Mouse (Mus musculus) midbrain, embryonic 11.5 days (tissue): ENCODE measurements around the gene Odf3l2. TPM values are rescaled to one million over a fixed set of nuclear protein-coding genes. Genes with fewer than 3 reads are reported as not detected.

Experiments
- ATAC-seq: fragments of 200-750 bp; cut with Nextera tagmentation; 2 replicates; pipeline ENCODE4 v1.8.0; 2017; ENCODE audit warnings: moderate TSS enrichment, moderate library complexity; ENCODE audit not compliant: low FRiP score
- DNase-seq: peaks from one replicate; pipeline ENCODE4 v3.0.0; 2015; ENCODE audit warnings: low spot score; ENCODE audit errors: missing footprints
- H3K27ac ChIP-seq: fragments of 300-500 bp; sonication (generic); 2 replicates; pipeline ENCODE4 v1.5.1; 2014; ENCODE audit warnings: low read depth, low read length
- H3K27me3 ChIP-seq: fragments of 300-500 bp; sonication (generic); 2 replicates; pipeline ENCODE4 v1.6.1; 2014; ENCODE audit warnings: mild to moderate bottlenecking, low read length, moderate library complexity, mixed read lengths; ENCODE audit not compliant: control insufficient read depth, insufficient read depth
- H3K36me3 ChIP-seq: fragments of 300-500 bp; sonication (generic); 2 replicates; pipeline ENCODE4 v1.6.1; 2014; ENCODE audit warnings: mild to moderate bottlenecking, low read length, moderate library complexity, mixed read lengths; ENCODE audit not compliant: control insufficient read depth, insufficient read depth
- H3K4me1 ChIP-seq: fragments of 300-500 bp; sonication (generic); 2 replicates; pipeline ENCODE4 v1.6.1; 2014; ENCODE audit warnings: low read length; ENCODE audit not compliant: control insufficient read depth, insufficient read depth
- H3K4me2 ChIP-seq: fragments of 300-500 bp; sonication (generic); 2 replicates; pipeline ENCODE4 v1.6.1; 2014; ENCODE audit warnings: mild to moderate bottlenecking, moderate library complexity
- H3K4me3 ChIP-seq: fragments of 300-500 bp; sonication (generic); 2 replicates; pipeline ENCODE4 v1.5.1; 2014; ENCODE audit warnings: low read depth, low read length
- H3K9ac ChIP-seq: fragments of 300-500 bp; sonication (generic); 2 replicates; pipeline ENCODE4 v1.6.1; 2014; ENCODE audit warnings: low read length
- H3K9me3 ChIP-seq: fragments of 300-500 bp; sonication (generic); 2 replicates; pipeline ENCODE4 v1.6.1; 2016; ENCODE audit warnings: low read length; ENCODE audit not compliant: control insufficient read depth
- WGBS: fragments of 180-500 bp; shearing (Covaris S2); extraction: QIAGEN DNeasy Blood & Tissue Kit; methylation state at CpG from one replicate; pipeline ENCODE4 v1.1.7; 2014; 5-methylcytosine and 5-hydroxymethylcytosine counted together
- polyA plus RNA-seq: library from polyadenylated mRNA; unstranded; fragments of >200 nt; fragmentation: Nextera tagmentation; extraction: Ambion mirVana; gene quantifications from 2 replicates; pipeline ENCODE4 v1.2.1, GENCODE M21; 2014

Odf3l2 gene
- polyA plus RNA-seq, 1 experiment from 2014 or later, result not detected

DNA sequence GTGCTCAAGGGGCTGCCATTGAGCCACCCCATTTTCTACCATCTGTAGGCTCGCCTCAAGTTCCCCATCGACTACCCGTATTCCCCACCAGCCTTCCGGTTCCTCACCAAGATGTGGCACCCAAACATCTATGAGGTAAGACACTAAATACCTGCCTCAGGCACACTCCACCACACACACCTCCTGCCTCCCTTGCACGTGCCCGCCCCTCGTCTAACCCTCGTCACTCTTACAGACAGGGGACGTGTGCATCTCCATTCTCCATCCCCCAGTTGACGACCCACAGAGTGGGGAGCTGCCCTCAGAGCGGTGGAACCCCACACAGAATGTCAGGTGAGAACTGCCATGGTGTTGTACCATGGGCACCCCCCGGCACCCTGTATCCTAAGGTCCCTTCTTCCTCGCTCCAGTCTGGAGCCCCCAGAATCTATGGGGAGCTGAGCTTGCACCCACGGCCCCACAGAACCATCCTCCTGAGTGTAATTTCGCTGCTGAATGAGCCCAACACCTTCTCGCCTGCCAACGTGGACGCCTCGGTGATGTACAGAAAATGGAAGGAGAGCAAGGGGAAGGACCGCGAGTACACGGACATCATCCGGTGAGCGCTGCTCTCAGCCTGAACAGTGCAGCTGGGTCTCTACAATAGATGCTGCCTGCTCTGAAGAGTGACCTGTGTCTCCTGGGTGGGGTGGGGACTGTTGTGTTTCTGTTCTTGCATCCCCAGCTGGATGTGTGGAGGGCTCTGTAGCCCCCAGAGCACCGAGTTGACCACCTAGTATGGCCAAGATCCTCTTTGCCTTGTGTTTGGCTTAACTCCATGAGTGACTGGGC, 39.4 kb upstream of the Odf3l2 start:
- H3K9me3 ChIP-seq, result no peaks in the 10 kb centered on the region
- H3K36me3 ChIP-seq, result peaks cover 31% of the 10 kb centered on the region
- no peak overlapping the region for H3K4me3 ChIP-seq

DNA sequence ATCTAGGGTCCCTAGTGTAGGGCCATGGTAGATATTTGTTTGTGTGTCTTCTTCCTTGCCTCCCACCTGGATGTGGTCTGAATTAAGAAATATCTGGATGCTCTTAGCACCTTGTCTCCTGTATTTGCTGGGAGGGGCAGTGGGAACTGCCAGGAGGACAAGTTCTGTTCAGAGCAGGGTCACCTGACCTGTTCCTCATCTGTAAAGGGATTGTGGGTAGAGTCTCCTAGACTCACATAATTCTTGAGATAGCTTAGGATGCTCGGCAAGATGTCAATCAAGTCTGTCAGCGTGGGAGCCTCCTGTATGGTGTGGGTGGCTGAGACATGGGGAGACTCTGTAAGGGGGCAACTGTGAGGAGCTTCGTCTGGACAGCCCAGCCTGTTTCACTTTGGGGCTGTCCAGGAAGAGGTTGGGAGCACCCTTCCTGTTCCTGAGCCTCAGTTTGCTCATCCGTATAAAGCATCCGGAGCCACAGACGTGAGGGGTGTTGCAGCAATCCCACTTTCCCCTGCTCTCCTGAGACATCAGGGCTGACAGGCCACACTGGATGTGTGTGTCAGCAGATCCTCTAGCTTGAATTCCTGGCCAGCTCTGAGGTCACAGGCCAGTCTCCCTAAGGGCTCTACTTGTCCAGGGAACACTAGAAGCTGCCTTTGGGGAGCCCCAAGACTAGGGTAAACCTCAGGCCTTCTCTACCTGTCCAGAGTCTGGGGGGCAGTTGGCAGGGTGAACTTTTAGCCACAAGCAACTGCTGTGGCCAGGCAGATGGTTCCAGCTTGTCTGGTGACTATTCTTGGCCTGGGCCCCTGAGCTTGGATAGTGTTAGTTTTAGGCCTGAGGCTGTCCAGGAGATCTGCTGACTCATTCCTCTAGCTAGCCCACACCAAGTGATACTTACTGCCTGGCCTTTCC, 38.4 kb upstream of the Odf3l2 start:
- Histone ChIP-seq H3K9me3 (no peaks in the 10 kb centered on the region), H3K4me2 (peak overlapping the region; percentile 53), H3K27ac (no peak overlapping the region), H3K36me3 (peaks cover 30% of the 10 kb centered on the region), H3K4me3 (peak overlapping the region; percentile 83), H3K9ac (peak overlapping the region; percentile 78; the same call in 1 of the 2 replicates), H3K4me1 (peaks cover 17% of the 10 kb centered on the region), H3K27me3 (no peaks in the 10 kb centered on the region)
- 90% methylated on average over 6 of the region's 6 CpGs for WGBS
- DNase-seq, result no peak
- no peak for ATAC-seq

More for the DNA sequence above, 39.4 kb upstream of the Odf3l2 start:
- Histone ChIP-seq H3K27me3 (no peaks in the 10 kb centered on the region), H3K9ac (no peak overlapping the region), H3K27ac (no peak overlapping the region), H3K4me2 (no peak overlapping the region), H3K4me1 (peaks cover 17% of the 10 kb centered on the region)
- ATAC-seq (no peak), DNase-seq (no peak)
- 96% methylated on average over 25 of the region's 25 CpGs for WGBS

DNA sequence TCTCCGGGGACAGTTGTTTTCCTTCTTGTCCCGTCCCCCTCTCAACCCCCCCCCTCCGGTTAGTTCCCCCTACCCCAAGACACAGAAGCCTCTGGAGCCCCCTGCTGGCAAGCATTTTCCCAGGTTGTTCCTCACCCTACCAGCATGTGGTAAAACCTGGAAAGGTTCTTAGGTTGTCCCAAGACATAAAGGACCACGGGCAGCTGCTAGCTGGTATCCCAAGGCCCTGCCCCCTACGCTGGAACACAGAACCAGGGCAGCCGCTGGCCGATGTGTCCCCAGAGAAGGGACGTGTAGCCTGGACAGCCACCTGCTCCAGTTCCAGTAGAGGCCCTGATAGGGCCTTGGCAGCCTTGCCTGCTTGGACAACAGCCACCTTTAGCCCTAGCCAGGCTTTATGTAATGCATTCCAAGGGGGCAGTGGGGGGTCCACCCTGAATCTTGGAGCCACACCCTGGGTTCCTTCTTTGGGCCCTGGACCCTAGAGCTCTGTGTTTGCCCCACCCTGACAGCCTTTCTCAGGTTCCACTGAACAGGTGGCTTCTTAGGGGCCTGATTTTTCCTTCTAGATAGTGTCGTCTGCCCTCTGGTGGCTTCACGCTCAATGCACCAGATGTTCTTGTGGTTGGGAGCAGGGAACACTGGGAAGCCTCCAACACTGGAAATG, 37.5 kb upstream of the Odf3l2 start:
- WGBS, result 3% methylated on average over 10 of the region's 10 CpGs
- H3K36me3 ChIP-seq, result peaks cover 22% of the 10 kb centered on the region
- peak; percentile 91 for DNase-seq
- no peaks in the 10 kb centered on the region for H3K27me3 ChIP-seq
- H3K4me2 ChIP-seq, result peak overlapping the region; percentile 53
- peaks cover 17% of the 10 kb centered on the region for H3K4me1 ChIP-seq
- peak overlapping the region; percentile 83 for H3K4me3 ChIP-seq
- no peaks in the 10 kb centered on the region for H3K9me3 ChIP-seq
- H3K27ac ChIP-seq, result no peak overlapping the region
- no peak for ATAC-seq
- H3K9ac ChIP-seq, result peak overlapping the region; percentile 78

DNA sequence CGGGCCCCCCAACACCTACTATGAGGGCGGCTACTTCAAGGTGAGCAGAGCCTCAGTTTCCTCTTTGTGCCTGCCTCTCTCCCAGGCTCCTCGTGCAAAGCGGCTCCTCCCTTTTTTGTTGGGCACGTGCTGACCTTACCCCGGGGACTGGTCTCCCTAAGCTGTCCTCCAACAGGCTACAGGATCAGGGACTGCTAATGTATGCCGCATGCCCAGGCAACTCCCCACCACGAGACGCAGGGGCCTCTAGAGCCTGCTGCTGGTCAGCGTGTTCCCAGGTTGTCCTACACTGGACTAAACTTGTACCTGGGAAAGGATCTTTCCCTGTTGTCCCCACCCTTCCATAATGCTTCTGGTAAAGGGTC, 37.0 kb upstream of the Odf3l2 start:
- Histone ChIP-seq H3K9me3 (no peaks in the 10 kb centered on the region), H3K36me3 (peaks cover 22% of the 10 kb centered on the region), H3K4me3 (peak overlapping the region; percentile 83), H3K4me2 (peak overlapping the region; percentile 53), H3K27me3 (no peaks in the 10 kb centered on the region), H3K27ac (no peak overlapping the region; the same call in 1 of the 2 replicates), H3K9ac (peak overlapping the region; percentile 78), H3K4me1 (peaks cover 17% of the 10 kb centered on the region)
- DNase-seq (peak; percentile 90), ATAC-seq (peak; percentile 6)
- WGBS, result 0% methylated on average over 10 of the region's 10 CpGs

DNA sequence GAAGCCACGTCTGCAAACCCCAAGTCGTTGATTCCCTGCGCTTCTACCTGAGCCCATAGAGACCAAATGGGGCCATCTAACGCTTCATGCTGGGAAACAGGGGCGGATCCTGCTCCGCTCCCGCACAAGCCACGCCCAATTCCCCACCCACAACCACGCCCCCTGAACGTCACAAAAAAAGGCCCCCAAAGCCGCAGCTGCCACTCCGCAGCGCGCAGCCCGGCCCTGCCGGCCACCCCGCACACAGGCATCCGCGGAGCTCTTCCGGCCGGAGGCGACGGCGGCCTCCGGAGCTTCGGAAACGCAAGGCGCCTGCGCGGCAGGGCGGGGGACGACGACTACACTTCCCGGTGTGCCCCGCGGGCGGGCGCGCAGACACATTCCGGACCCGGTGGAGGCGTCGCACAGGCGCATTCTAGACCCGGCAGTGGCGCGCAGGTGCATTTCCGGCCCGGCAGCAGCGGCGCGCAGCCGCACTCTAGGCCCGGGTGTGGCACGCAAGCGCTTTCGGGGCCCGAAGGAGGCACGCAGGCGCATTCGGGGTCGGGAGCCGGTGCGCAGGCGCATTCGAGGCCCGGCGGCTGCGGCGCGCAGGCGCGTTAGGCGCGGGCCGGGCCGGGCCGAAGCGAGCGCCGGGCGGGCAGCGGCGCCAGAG, 36.2 kb upstream of the Odf3l2 start, which contains the start of gene Cdc34:
Gene Cdc34, plus strand, starts transcription at position 605 of the 655 bp plus-strand sequence.
- Histone ChIP-seq H3K9me3 (no peaks in the 10 kb centered on the region), H3K27ac (peak within 1 kb of the TSS; percentile 33)

DNA sequence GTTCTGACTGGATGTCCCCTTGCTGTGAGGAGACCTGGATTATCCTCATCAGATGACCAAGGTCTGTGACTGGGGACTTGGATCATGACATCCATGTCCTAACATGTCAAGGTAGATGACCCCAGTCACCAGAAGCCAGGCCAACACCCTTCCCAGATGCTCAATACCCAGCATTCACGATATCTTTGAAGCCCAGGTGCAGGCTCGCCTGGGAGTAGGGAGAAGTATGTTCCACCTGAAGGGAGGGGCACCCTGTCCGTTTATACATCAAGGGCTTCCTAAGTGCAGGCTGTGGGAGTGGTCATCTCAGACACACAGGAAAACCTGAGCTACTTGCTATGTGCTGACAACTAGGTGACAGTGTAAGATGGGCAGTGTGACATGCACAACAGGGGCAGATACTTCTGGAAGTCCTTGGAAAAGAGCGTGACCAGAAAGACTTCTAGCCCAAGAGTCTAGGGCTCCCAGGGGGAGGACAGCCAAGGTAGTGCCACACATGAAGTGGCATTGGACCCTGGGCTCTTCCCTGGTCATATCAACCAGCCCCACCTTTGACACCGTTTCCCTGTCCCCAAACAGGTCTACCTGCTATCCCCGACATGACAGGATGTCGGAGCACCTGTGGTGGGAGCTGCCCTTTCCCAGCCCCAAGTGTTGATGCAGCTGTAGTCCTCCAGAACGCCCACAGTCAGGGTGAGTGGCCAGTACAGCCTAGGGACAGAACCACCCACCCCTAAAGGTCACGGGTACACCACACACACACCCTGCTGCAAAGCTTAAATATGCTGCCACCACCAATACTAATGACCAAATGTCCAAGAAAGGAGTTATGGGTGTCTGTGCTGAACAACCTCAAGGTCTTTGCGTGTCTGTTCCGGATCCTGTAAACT, 35.3 kb upstream of the Odf3l2 start:
- no peaks in the 10 kb centered on the region for H3K9me3 ChIP-seq
- peaks cover 17% of the 10 kb centered on the region for H3K4me1 ChIP-seq
- DNase-seq (no peak), ATAC-seq (peak; percentile 41)
- H3K36me3 ChIP-seq, result peaks cover 8% of the 10 kb centered on the region
- H3K27me3 ChIP-seq, result no peaks in the 10 kb centered on the region
- H3K9ac ChIP-seq, result peak overlapping the region; percentile 41
- peak overlapping the region; percentile 54 for H3K4me2 ChIP-seq
- H3K4me3 ChIP-seq, result peak overlapping the region; percentile 83
- peak overlapping the region; percentile 25 for H3K27ac ChIP-seq
- 41% methylated on average over 11 of the region's 11 CpGs for WGBS

More for the DNA sequence above, 36.2 kb upstream of the Odf3l2 start, which contains the start of gene Cdc34:
- H3K4me1 ChIP-seq, result peaks cover 17% of the 10 kb centered on the region
- no peaks in the 10 kb centered on the region for H3K27me3 ChIP-seq
- H3K9ac ChIP-seq, result peak within 1 kb of the TSS; percentile 78
- peak within 1 kb of the TSS; percentile 54 for H3K4me2 ChIP-seq
- peak within 1 kb of the TSS; percentile 83 for H3K4me3 ChIP-seq
- H3K36me3 ChIP-seq, result peaks cover 16% of the 10 kb centered on the region
- ATAC-seq, result peak; percentile 95
- under 1% methylated on average over 72 of the region's 84 CpGs for WGBS
- DNase-seq, result peak; percentile 100

DNA sequence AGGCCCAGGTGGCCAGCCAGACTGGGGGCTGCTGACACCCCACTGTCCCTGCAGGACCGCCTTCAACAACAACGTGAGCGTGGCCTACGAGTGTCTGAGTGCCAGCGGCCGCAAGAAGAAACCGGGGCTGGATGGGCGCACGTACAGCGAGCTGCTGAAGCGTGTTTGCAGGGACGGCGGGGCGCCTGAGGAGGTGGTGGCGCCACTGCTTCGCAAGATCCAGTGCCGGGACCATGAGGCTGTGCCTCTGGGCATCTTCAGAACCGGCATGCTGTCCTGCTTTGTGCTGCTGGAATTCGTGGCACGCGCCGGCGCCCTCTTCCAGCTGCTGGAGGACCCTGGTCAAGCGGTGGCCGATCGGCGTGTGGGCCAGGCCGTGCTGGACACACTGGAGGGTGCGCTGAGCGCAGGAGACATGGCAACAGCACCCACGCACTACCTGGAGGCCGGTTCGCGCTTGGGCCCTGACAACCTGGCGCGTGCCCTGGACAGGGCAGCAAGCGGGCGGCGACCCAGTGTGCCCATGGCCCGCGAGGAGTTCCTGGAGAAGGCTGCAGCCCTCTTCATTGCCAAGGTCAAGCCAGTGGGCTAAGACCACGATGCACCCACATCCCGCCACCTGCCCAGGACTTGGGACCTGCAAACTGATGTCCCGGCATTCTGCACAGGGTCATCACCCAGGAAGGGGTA, 30.0 kb upstream of the Odf3l2 start:
- Histone ChIP-seq H3K27ac (no peak overlapping the region), H3K36me3 (no peaks in the 10 kb centered on the region), H3K4me3 (no peak overlapping the region), H3K27me3 (no peaks in the 10 kb centered on the region), H3K4me2 (no peak overlapping the region), H3K9ac (no peak overlapping the region), H3K4me1 (peaks cover 7% of the 10 kb centered on the region), H3K9me3 (no peaks in the 10 kb centered on the region)
- ATAC-seq, result no peak
- WGBS, result 55% methylated on average over 44 of the region's 44 CpGs
- no peak for DNase-seq
